Mouse (Mus musculus): ENCODE measurements around the gene Chst11. TPM values are rescaled to one million over a fixed set of nuclear protein-coding genes. Genes with fewer than 3 reads are reported as not detected.
A peak's percentile ranks its signal among the peaks of the same experiment; 100 is the strongest.

Gene Chst11
- polyA plus RNA-seq, 1 experiment from 2014 or later: 5.2 TPM

DNA sequence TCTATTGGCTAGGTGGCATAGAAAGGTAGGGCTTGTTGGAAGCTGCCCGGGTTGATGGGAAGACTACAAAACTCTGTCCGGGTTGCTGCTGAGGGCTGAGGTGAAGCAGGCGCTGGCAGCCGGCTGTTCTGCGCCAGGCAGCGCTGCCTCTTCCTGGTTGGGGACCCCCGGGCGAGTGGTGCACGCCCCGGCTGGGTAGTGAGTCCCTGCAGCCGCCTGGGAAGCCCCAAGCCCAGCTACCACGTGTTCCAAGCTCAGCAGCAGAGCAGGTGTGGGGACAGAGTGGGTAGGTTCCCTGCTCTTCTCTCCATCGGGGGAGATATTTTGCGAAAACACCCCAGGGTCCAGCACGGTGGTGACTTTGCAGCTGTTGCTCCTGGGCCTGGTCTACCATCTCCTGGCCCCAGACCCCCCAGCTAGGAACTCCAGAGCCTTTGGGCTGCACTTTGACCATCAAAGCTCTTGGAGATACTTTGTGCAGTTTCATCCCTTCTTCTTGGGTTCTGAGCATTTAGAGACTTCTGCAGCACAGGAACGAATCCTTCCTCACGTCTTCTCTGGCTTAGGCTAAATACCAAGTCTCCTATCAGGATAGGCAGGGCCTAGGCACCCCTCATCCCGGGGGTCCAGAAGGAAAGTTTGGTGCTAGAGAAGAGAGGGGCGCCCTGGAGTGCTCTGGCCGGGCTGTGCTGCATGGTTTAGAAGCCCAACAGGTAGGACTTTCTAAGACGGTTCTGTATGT is 1.1 kb downstream of the Chst11 start:
- Histone ChIP-seq H3K36me3 (ENCODE audit: control insufficient read depth, insufficient read depth, low read length) (no peaks in the 10 kb centered on the region), H3K4me1 (ENCODE audit: control insufficient read depth, insufficient read depth, low read length) (peaks cover 23% of the 10 kb centered on the region; the same call in 1 of the 2 replicates), H3K27ac (ENCODE audit: low read depth, low read length) (peak overlapping the region; percentile 81; the same call in 1 of the 2 replicates), H3K4me3 (ENCODE audit: low read depth, low read length) (peak overlapping the region; percentile 71), H3K4me2 (ENCODE audit: low read depth, low read length) (peak overlapping the region; percentile 87), H3K9me3 (ENCODE audit: control insufficient read depth, low read length) (no peaks in the 10 kb centered on the region), H3K27me3 (ENCODE audit: control insufficient read depth, insufficient read depth, low read length) (no peaks in the 10 kb centered on the region), H3K9ac (replicated peaks; ENCODE audit: low read depth, low read length) (peak overlapping the region; percentile 82)
- WGBS: 2% methylated on average over 21 of the region's 21 CpGs
- ATAC-seq (ENCODE audit: low read depth): peak; percentile 19; the same call in 1 of the 2 replicates

DNA sequence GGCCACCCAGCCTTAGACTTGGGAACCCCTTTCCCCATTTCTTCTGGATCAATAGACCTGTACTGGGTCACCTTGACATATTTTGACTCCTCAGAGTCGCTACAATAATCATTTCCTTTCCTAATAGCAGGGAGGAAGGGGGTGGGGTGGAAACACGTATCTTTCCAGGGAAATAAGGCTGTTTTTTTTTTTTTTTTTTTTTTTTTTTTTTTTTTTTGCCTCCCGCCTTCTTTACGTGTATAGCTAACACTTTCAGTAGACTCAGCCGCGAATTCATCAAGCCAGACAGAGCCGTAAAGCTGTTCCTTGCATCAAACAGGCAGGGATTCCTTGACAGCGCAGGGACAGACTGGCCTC is 1.7 kb downstream of the Chst11 start:
- H3K4me1 ChIP-seq (ENCODE audit: control insufficient read depth, insufficient read depth, low read length): peaks cover 24% of the 10 kb centered on the region; the same call in 1 of the 2 replicates
- peak overlapping the region; percentile 82; the same call in 1 of the 2 replicates for H3K9ac ChIP-seq (replicated peaks; ENCODE audit: low read depth, low read length)
- WGBS: 8% methylated on average over 8 of the region's 8 CpGs
- no peak for ATAC-seq (ENCODE audit: low read depth)
- peak overlapping the region; percentile 71 for H3K4me3 ChIP-seq (ENCODE audit: low read depth, low read length)
- no peaks in the 10 kb centered on the region for H3K36me3 ChIP-seq (ENCODE audit: control insufficient read depth, insufficient read depth, low read length)
- H3K27me3 ChIP-seq (ENCODE audit: control insufficient read depth, insufficient read depth, low read length): no peaks in the 10 kb centered on the region
- no peaks in the 10 kb centered on the region for H3K9me3 ChIP-seq (ENCODE audit: control insufficient read depth, low read length)
- H3K27ac ChIP-seq (ENCODE audit: low read depth, low read length): no peak overlapping the region
- peak overlapping the region; percentile 87 for H3K4me2 ChIP-seq (ENCODE audit: low read depth, low read length)

DNA sequence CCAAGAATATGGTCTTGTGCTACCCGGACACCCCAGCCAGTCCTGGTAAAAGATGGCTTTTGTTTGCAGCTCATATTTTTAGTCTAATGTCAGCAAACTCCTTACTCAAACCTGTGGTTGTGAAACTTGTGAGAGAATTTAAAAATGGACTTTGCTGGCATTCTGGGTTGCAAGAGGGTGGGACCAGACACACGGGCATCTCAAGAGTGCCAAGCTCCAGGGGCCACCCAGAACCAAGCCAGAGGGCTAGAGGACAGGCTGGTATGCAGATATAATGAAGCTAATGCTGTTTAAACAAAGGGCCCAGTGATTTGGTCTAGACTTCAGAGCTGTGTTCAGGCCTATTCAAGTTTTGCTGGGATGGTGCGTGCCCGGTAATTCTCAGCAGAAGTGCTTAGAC is 2.1 kb downstream of the Chst11 start:
- 29% methylated on average over 4 of the region's 4 CpGs for WGBS
- H3K36me3 ChIP-seq (ENCODE audit: control insufficient read depth, insufficient read depth, low read length): no peaks in the 10 kb centered on the region
- peaks cover 24% of the 10 kb centered on the region; the same call in 1 of the 2 replicates for H3K4me1 ChIP-seq (ENCODE audit: control insufficient read depth, insufficient read depth, low read length)
- H3K27me3 ChIP-seq (ENCODE audit: control insufficient read depth, insufficient read depth, low read length): no peaks in the 10 kb centered on the region
- no peak overlapping the region for H3K27ac ChIP-seq (ENCODE audit: low read depth, low read length)
- no peak for ATAC-seq (ENCODE audit: low read depth)
- peak overlapping the region; percentile 87 for H3K4me2 ChIP-seq (ENCODE audit: low read depth, low read length)
- no peaks in the 10 kb centered on the region for H3K9me3 ChIP-seq (ENCODE audit: control insufficient read depth, low read length)
- peak overlapping the region; percentile 71 for H3K4me3 ChIP-seq (ENCODE audit: low read depth, low read length)
- H3K9ac ChIP-seq (replicated peaks; ENCODE audit: low read depth, low read length): peak overlapping the region; percentile 82; the same call in 1 of the 2 replicates

GRCm38 (mm10) chr10:82989418-82990025 is 4.2 kb downstream of the Chst11 start:
- Histone ChIP-seq H3K27ac (ENCODE audit: low read depth, low read length) (no peak overlapping the region), H3K4me2 (ENCODE audit: low read depth, low read length) (no peak overlapping the region), H3K4me1 (ENCODE audit: control insufficient read depth, insufficient read depth, low read length) (peaks cover 23% of the 10 kb centered on the region; the same call in 1 of the 2 replicates), H3K36me3 (ENCODE audit: control insufficient read depth, insufficient read depth, low read length) (no peaks in the 10 kb centered on the region), H3K9ac (replicated peaks; ENCODE audit: low read depth, low read length) (no peak overlapping the region), H3K27me3 (ENCODE audit: control insufficient read depth, insufficient read depth, low read length) (no peaks in the 10 kb centered on the region), H3K4me3 (ENCODE audit: low read depth, low read length) (no peak overlapping the region), H3K9me3 (ENCODE audit: control insufficient read depth, low read length) (no peaks in the 10 kb centered on the region)
- WGBS: 71% methylated on average over 13 of the region's 13 CpGs
- ATAC-seq (ENCODE audit: low read depth): no peak

DNA sequence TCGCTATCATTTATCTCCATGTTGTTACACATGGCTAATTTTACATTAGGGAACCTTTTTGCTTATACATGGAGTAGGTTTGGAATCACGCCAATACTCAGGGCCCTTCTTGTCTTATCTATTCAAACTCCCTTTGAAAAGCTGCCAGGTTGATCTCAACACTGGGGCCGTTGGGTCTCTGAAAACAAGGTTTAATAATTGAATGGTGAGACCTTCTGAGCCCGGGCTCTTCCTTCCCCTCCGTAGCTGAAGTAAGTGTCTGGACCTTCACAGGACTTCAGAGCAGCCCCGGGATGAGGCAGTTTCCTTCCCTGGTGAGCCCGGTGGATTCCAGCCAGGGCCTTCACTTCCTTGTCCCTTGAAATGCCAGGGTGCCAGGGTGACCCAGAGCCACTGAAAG is 5.6 kb downstream of the Chst11 start:
- ATAC-seq (ENCODE audit: low read depth): no peak
- Histone ChIP-seq H3K27me3 (ENCODE audit: control insufficient read depth, insufficient read depth, low read length) (no peaks in the 10 kb centered on the region), H3K4me3 (ENCODE audit: low read depth, low read length) (no peak overlapping the region), H3K9me3 (ENCODE audit: control insufficient read depth, low read length) (no peaks in the 10 kb centered on the region), H3K4me1 (ENCODE audit: control insufficient read depth, insufficient read depth, low read length) (peaks cover 21% of the 10 kb centered on the region; the same call in 1 of the 2 replicates), H3K4me2 (ENCODE audit: low read depth, low read length) (no peak overlapping the region), H3K36me3 (ENCODE audit: control insufficient read depth, insufficient read depth, low read length) (no peaks in the 10 kb centered on the region), H3K27ac (ENCODE audit: low read depth, low read length) (no peak overlapping the region), H3K9ac (replicated peaks; ENCODE audit: low read depth, low read length) (no peak overlapping the region)
- WGBS: 47% methylated on average over 7 of the region's 7 CpGs

DNA sequence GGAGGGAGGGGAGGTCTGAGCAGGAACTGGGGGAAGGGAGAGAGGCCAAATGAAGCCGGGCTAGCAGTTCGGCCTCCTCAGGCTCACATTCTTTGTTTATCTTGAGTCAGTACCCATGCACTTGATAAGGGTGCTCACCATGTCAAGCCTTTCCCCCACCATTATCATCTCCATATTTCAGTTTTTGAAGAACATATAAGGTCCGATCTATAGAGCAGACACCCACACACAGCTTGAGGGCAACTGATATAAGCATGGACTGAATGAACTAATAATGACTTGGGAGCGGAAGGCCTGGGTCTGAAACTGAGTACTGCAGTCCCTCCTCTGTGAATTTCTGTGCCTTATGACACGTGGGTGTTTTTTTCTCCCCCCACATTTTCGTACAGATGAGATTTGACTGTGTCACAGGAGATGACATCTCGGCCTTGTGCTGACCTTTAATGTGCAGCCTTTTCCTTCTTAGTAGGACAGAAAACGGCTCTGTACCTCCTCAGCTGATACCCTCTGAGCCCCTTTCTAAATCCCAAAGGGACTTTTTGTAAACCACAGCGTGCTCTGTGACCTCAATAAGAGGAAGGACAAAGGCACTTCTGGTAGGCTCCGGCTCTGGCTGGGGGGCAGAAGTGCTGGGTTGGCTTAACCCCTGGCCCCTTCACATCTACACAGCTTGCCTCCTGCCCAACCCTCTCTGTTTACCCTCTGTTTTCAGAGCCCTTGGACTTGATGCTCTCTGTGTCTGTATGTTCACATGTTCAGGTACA is 6.6 kb downstream of the Chst11 start:
- Histone ChIP-seq H3K4me2 (ENCODE audit: low read depth, low read length) (no peak overlapping the region), H3K9me3 (ENCODE audit: control insufficient read depth, low read length) (no peaks in the 10 kb centered on the region), H3K4me3 (ENCODE audit: low read depth, low read length) (no peak overlapping the region), H3K4me1 (ENCODE audit: control insufficient read depth, insufficient read depth, low read length) (peaks cover 15% of the 10 kb centered on the region; the same call in 1 of the 2 replicates), H3K36me3 (ENCODE audit: control insufficient read depth, insufficient read depth, low read length) (no peaks in the 10 kb centered on the region), H3K27me3 (ENCODE audit: control insufficient read depth, insufficient read depth, low read length) (no peaks in the 10 kb centered on the region), H3K27ac (ENCODE audit: low read depth, low read length) (no peak overlapping the region), H3K9ac (replicated peaks; ENCODE audit: low read depth, low read length) (no peak overlapping the region)
- 60% methylated on average over 10 of the region's 10 CpGs for WGBS
- ATAC-seq (ENCODE audit: low read depth): no peak

- no peak overlapping the region for H3K27ac ChIP-seq (ENCODE audit: low read depth, low read length)
Measured at GRCm38 (mm10) chr10:82994284-82994683, 9.0 kb downstream of the Chst11 start.

GRCm38 (mm10) chr10:82997460-82997859 is 12.2 kb downstream of the Chst11 start:
- no peaks in the 10 kb centered on the region for H3K27me3 ChIP-seq (ENCODE audit: control insufficient read depth, insufficient read depth, low read length)
- H3K27ac ChIP-seq (ENCODE audit: low read depth, low read length): no peak overlapping the region
- no peak overlapping the region for H3K9ac ChIP-seq (replicated peaks; ENCODE audit: low read depth, low read length)
- WGBS: 81% methylated on average over 6 of the region's 6 CpGs
- no peaks in the 10 kb centered on the region for H3K36me3 ChIP-seq (ENCODE audit: control insufficient read depth, insufficient read depth, low read length)
- ATAC-seq (ENCODE audit: low read depth): no peak
- H3K4me3 ChIP-seq (ENCODE audit: low read depth, low read length): no peak overlapping the region
- no peaks in the 10 kb centered on the region for H3K9me3 ChIP-seq (ENCODE audit: control insufficient read depth, low read length)
- no peaks in the 10 kb centered on the region for H3K4me1 ChIP-seq (ENCODE audit: control insufficient read depth, insufficient read depth, low read length)
- H3K4me2 ChIP-seq (ENCODE audit: low read depth, low read length): no peak overlapping the region

More at GRCm38 (mm10) chr10:82994284-82994683, 9.0 kb downstream of the Chst11 start:
- no peaks in the 10 kb centered on the region for H3K27me3 ChIP-seq (ENCODE audit: control insufficient read depth, insufficient read depth, low read length)
- no peak overlapping the region for H3K4me3 ChIP-seq (ENCODE audit: low read depth, low read length)
- WGBS: 97% methylated on average over 7 of the region's 7 CpGs
- no peak overlapping the region for H3K4me2 ChIP-seq (ENCODE audit: low read depth, low read length)
- no peak overlapping the region for H3K9ac ChIP-seq (replicated peaks; ENCODE audit: low read depth, low read length)
- peaks cover 8% of the 10 kb centered on the region; the same call in 1 of the 2 replicates for H3K4me1 ChIP-seq (ENCODE audit: control insufficient read depth, insufficient read depth, low read length)
- no peaks in the 10 kb centered on the region for H3K9me3 ChIP-seq (ENCODE audit: control insufficient read depth, low read length)
- ATAC-seq (ENCODE audit: low read depth): no peak
- H3K36me3 ChIP-seq (ENCODE audit: control insufficient read depth, insufficient read depth, low read length): no peaks in the 10 kb centered on the region

All from neural tube, embryonic 14.5 days (tissue).